Mouse (Mus musculus) stomach, postnatal 0 days (tissue): Measurements from ENCODE around the gene Tfb2m. TPM values are rescaled to one million over a fixed set of nuclear protein-coding genes. Genes with fewer than 3 reads are reported as not detected.

Source experiments
- ATAC-seq: fragments of 200-750 bp; cut with Nextera tagmentation; 2 replicates; pipeline ENCODE4 v1.8.0; 2017; ENCODE audit not compliant: low FRiP score, low TSS enrichment
- DNase-seq: peaks from one replicate; pipeline ENCODE4 v3.0.0-alpha.2; 2016; ENCODE audit warnings: low spot score
- H3K27ac ChIP-seq: fragments of 300-500 bp; sonication (generic); replicated peaks from 2 replicates; pipeline ENCODE4 v1.5.1; 2014; ENCODE audit warnings: mild to moderate bottlenecking, control low read depth
- H3K27me3 ChIP-seq: fragments of 300-500 bp; sonication (generic); 2 replicates; pipeline ENCODE4 v1.6.1; 2014; ENCODE audit warnings: low read length; ENCODE audit not compliant: control insufficient read depth, insufficient read depth
- H3K36me3 ChIP-seq: fragments of 300-500 bp; sonication (generic); 2 replicates; pipeline ENCODE4 v1.6.1; 2014; ENCODE audit warnings: low read length, mixed read lengths; ENCODE audit not compliant: control insufficient read depth, insufficient read depth
- H3K4me1 ChIP-seq: fragments of 300-500 bp; sonication (generic); replicated peaks from 2 replicates; pipeline ENCODE4 v1.6.1; 2014; ENCODE audit warnings: antibody characterized with exemption; ENCODE audit not compliant: control insufficient read depth, insufficient read depth
- H3K4me2 ChIP-seq: fragments of 300-500 bp; sonication (generic); replicated peaks from 2 replicates; pipeline ENCODE4 v1.6.1; 2014; ENCODE audit warnings: low read depth, mild to moderate bottlenecking, control low read depth, moderate library complexity
- H3K4me3 ChIP-seq: fragments of 300-500 bp; sonication (generic); 2 replicates; pipeline ENCODE4 v1.5.1; 2014; ENCODE audit warnings: low read depth, low read length, control low read depth
- H3K9ac ChIP-seq: fragments of 300-500 bp; sonication (generic); 2 replicates; pipeline ENCODE4 v1.6.1; 2014; ENCODE audit warnings: mild to moderate bottlenecking, low read length, control low read depth, mixed read lengths
- H3K9me3 ChIP-seq: fragments of 300-500 bp; sonication (generic); 2 replicates; pipeline ENCODE4 v1.6.1; 2016; ENCODE audit warnings: low read length; ENCODE audit not compliant: control insufficient read depth
- CTCF ChIP-seq: IDR thresholded peaks from 2 replicates; pipeline ENCODE4 v1.5.1; 2016; ENCODE audit warnings: antibody characterized with exemption, low read depth, mild to moderate bottlenecking, moderate library complexity
- EP300 ChIP-seq: optimal IDR thresholded peaks from 2 replicates; pipeline ENCODE3; 2016; ENCODE audit warnings: antibody characterized with exemption
- WGBS: fragments of 180-500 bp; shearing (Covaris S2); extraction: QIAGEN DNeasy Blood & Tissue Kit; methylation state at CpG from one replicate; pipeline ENCODE4 v1.1.7; 2014; 5-methylcytosine and 5-hydroxymethylcytosine counted together
- polyA plus RNA-seq: library from polyadenylated mRNA; unstranded; fragments of >200 nt; fragmentation: Nextera tagmentation; extraction: Ambion mirVana; gene quantifications from 2 replicates; pipeline ENCODE4 v1.2.1, GENCODE M21; 2015

The Tfb2m gene
- polyA plus RNA-seq, 1 experiment from 2014 or later, result 28.7 TPM

DNA sequence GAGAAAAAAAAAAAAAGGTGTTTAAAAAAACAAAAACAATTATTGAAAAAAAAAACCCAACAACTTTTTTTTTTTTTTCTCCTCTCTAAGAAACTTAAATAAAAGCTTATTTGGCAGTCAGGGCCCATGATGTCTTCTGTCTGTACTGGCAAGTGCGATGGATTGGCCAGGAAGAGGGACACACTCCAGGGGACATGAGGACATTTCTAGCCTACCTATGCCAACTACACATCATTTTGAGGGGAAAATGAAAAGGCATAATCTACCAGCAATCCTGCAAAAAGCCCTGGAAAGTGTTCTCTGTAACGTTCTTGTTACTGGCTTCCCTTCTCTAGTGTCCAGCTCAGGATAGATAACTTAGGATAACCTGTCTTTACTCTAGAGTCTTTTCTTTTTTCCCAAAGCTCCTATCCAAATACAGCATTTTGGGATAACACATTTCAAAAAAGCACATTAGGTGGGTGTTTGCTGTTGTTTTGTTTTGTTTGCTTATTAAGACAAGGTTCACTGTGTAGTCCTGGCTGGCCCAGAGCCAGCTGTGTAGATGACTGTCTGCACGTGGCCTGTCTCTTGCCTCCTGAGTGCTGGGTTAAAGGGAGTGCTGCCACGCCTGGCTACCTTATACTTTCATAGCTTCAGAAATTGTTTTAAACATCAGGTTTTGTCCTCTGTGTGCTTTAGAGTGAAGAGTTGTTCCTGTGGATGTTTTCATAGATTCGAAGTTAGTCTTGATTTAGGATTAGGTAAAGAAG is 7.3 kb upstream of the Tfb2m start:
- 54% methylated on average over 5 of the region's 5 CpGs for WGBS
- Histone ChIP-seq H3K9me3 (no peaks in the 10 kb centered on the region), H3K4me2 (no peak overlapping the region), H3K4me1 (0 out of 2 replicates have a peak, but pooled peaks cover 4% of the 10 kb centered on the region), H3K4me3 (no peak overlapping the region), H3K9ac (no peak overlapping the region), H3K27me3 (no peaks in the 10 kb centered on the region), H3K27ac (peak overlapping the region; percentile 56; the same call in 1 of the 2 replicates), H3K36me3 (no peaks in the 10 kb centered on the region)
- DNase-seq (peak; percentile 40), ATAC-seq (no peak)
- TF ChIP-seq EP300 (no peak), CTCF (no peak)

DNA sequence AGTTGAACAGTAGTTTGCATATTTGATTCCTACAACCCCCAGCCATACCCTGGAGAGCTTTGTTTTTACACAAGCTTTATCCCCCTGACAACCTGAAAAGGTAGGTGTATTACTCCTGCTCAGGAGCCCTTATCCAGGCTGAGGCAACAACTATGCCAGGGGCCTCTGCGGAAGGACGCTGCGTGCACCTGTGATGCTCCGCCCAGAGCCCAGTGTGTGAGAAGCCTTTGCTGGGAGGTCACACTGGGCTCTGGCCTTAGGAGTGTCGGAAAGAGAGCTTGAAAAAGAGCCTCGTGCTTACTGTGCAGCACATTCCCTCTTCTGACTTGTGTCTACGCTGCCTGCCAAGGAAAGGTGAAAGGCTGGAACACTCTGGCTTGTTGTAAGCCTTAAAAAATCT is 6.7 kb upstream of the Tfb2m start:
- ATAC-seq, result peak; percentile 92
- Histone ChIP-seq H3K9ac (0 out of 2 replicates have a peak overlapping the region, but pooled peaks have one; percentile 31), H3K27ac (peak overlapping the region; percentile 73), H3K4me2 (no peak overlapping the region), H3K36me3 (no peaks in the 10 kb centered on the region), H3K4me3 (no peak overlapping the region), H3K9me3 (no peaks in the 10 kb centered on the region), H3K27me3 (no peaks in the 10 kb centered on the region), H3K4me1 (0 out of 2 replicates have a peak, but pooled peaks cover 6% of the 10 kb centered on the region)
- 39% methylated on average over 7 of the region's 7 CpGs for WGBS
- TF ChIP-seq EP300 (no peak), CTCF (no peak)
- peak; percentile 76 for DNase-seq

DNA sequence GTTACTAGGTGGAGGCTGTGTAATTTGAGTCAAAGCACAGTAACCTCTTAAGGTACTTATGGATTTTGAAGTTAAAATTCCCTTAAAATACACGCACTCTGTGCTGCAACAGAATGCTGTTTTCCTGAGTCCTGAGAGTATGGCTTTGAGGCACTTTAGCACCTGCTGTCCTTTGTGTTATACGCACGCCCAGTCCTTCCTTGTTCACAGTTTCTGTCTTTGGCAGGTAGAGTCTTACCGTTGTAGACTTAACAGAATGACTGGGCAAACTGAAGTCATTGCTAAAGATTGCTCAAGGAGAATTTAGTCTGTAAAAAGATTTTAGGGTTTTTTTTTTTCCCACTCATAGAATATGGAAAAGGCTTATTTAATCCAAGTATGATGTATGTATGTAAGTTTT is 5.9 kb upstream of the Tfb2m start:
- 63% methylated on average over 4 of the region's 4 CpGs for WGBS
- DNase-seq, result no peak
- Histone ChIP-seq H3K27me3 (no peaks in the 10 kb centered on the region), H3K9me3 (no peaks in the 10 kb centered on the region), H3K9ac (no peak overlapping the region), H3K36me3 (no peaks in the 10 kb centered on the region), H3K27ac (no peak overlapping the region), H3K4me2 (no peak overlapping the region), H3K4me3 (no peak overlapping the region), H3K4me1 (0 out of 2 replicates have a peak, but pooled peaks cover 6% of the 10 kb centered on the region)
- no peak for TF ChIP-seq CTCF
- TF ChIP-seq EP300, result no peak
- ATAC-seq, result no peak

DNA sequence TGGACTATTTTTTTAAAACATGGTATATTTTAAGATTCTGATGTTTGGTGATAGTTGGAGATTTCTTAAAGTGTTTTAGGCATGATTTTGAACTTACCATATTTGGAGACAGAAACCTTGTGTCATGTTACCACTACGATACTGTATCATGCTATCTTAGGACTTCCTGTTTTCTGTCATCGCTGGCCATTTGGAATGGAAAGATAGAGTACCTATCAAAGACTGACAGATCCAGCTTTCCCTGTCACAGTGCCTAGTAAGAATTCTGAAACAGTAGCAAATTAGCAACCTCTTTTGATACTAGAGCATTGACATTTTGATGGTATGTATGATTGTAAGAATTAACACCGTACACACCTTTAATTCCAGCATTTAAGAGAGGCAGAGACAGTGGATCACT is 5.3 kb upstream of the Tfb2m start:
- Histone ChIP-seq H3K9me3 (no peaks in the 10 kb centered on the region), H3K9ac (no peak overlapping the region), H3K4me2 (no peak overlapping the region), H3K4me3 (no peak overlapping the region), H3K36me3 (no peaks in the 10 kb centered on the region), H3K27ac (no peak overlapping the region), H3K4me1 (0 out of 2 replicates have a peak, but pooled peaks cover 6% of the 10 kb centered on the region), H3K27me3 (no peaks in the 10 kb centered on the region)
- WGBS, result 73% methylated on average over 3 of the region's 3 CpGs
- TF ChIP-seq EP300, result no peak
- TF ChIP-seq CTCF, result no peak
- DNase-seq (no peak), ATAC-seq (no peak)

DNA sequence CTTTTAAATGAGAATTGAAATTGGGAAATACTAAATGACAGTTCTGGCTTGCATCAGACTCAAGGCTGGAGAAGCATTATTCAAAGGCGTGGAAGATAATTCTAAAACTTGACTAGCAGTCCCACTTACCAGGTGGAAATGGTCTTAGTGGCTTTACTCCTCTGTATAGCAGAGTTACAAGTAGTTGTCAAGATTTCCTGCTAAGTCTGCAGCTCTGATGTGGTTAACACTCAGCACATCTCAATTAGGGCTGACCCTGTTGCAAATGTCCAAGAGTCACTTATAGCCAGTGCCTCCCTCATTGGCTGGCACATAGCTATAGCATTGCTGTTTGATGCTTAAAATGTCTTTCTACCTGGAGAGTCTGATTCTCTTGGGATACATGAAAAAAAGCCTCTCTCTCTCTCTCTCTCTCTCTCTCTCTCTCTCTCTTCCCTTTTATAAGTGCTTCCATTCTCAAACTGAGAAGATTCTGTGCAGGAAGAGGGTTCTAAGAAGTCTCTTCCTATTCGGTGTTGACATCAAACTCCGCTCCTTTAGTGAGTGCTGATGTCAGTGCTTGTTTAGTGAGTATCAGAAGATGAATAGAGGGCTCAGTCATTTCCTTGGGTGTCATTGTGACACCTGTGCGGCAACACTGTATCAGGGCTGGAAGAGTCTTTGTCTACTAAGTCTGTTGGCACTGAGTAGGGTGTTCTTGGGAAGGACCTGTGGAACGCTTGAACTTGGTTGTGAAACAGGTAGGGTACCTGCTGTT is 3.1 kb upstream of the Tfb2m start:
- TF ChIP-seq CTCF, result no peak
- no peak for TF ChIP-seq EP300
- 79% methylated on average over 5 of the region's 5 CpGs for WGBS
- no peak overlapping the region for H3K4me3 ChIP-seq
- H3K36me3 ChIP-seq, result no peaks in the 10 kb centered on the region
- DNase-seq (no peak), ATAC-seq (no peak)
- no peak overlapping the region for H3K27ac ChIP-seq
- no peaks in the 10 kb centered on the region for H3K9me3 ChIP-seq
- no peak overlapping the region for H3K4me2 ChIP-seq
- no peak overlapping the region for H3K9ac ChIP-seq
- 0 out of 2 replicates have a peak, but pooled peaks cover 10% of the 10 kb centered on the region for H3K4me1 ChIP-seq
- no peaks in the 10 kb centered on the region for H3K27me3 ChIP-seq

DNA sequence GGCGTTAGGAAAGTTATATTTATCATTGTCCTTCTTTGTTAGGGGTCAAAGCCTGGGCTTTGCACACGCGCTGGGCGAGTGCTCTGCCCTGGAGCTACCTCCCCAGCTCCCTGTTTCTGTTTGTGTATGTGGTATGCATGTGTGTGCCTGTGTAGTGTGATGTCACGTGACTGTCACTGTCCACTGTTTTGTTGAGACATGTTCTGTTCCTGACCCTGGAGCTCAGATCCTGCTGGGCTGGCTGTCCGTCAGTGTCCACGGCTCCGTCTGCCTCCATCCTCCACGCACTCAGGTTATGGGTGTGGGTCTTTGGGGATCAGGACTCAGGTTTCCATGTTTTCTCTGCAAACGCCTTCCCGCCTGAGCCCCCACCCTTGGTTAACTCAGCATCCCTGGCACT is 2.2 kb upstream of the Tfb2m start:
- H3K4me3 ChIP-seq, result no peak overlapping the region; the same call in 1 of the 2 replicates
- DNase-seq, result no peak
- no peaks in the 10 kb centered on the region for H3K9me3 ChIP-seq
- peak overlapping the region; percentile 31; the same call in 1 of the 2 replicates for H3K4me2 ChIP-seq
- TF ChIP-seq EP300 (no peak), CTCF (no peak)
- no peak for ATAC-seq
- no peak overlapping the region for H3K9ac ChIP-seq
- H3K4me1 ChIP-seq, result 0 out of 2 replicates have a peak, but pooled peaks cover 6% of the 10 kb centered on the region
- 52% methylated on average over 11 of the region's 11 CpGs for WGBS
- H3K36me3 ChIP-seq, result no peaks in the 10 kb centered on the region
- no peak overlapping the region for H3K27ac ChIP-seq
- no peaks in the 10 kb centered on the region for H3K27me3 ChIP-seq
